Mouse (Mus musculus): ENCODE measurements around the gene Rsph1. TPM values are rescaled to one million over a fixed set of nuclear protein-coding genes. Genes with fewer than 3 reads are reported as not detected.
"Not testable (repeated sequence)": the region's sequence is repeated elsewhere in the genome, so short reads cannot be mapped to it uniquely, and the experiment has no call there.

Rsph1 gene
- total RNA-seq, 4 experiments from 2014 or later, result 12.3 to 18.6 (median 15.4) TPM

GRCm38 (mm10) chr17:31279541-31279940, 2.4 kb upstream of the Rsph1 start:
- DNase-seq (ENCODE audit: low spot score in 2 of 2), result no peak

DNA sequence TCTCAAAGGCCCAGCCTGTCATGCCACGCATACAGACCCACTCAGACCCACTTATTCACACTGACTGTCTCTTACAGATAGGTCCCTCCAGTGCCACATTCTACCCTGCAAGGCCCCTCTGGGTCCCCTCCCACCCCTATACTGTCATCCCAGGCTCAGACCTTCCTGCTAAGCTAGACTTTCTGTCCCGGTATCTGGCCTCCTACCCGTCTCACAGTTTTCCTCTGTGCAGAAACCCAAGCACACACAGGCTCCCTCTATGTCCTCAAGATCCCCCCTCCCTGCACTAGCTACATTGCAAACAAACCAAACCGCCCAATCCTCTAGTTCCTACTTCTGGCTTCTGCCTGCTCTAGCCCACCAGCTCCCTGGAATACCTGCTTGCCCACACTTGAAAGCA, 748 bp upstream of the Rsph1 start:
- no peak for DNase-seq (ENCODE audit: low spot score in 2 of 2)

GRCm38 (mm10) chr17:31276207-31276921, 819 bp downstream of the Rsph1 start:
- no peak for DNase-seq (ENCODE audit: low spot score in 2 of 2)

DNA sequence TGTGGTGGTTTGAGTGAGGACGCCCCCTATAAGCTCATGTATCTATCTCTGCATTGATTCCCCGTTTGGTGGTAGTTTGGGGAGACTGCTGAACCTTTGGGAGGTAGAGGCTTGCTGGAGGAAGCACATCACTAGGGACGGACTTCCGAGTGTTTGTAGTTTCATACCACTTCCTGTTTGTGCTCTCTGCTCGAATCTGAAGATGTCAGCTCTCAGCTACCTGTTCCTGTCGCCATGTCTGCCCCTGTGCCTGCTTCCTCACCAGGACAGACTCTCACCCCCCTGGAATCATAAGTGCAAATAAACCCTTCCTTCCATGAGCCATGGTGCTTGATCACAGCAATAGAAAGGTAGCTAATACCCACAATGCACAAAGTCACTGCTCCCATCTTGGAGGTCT, 2.0 kb downstream of the Rsph1 start:
- no peak for DNase-seq (ENCODE audit: low spot score in 2 of 2)

- no peak for DNase-seq (ENCODE audit: low spot score in 2 of 2)
Measured at GRCm38 (mm10) chr17:31273631-31274030, 3.6 kb downstream of the Rsph1 start.

GRCm38 (mm10) chr17:31272416-31273165, 4.6 kb downstream of the Rsph1 start:
- no peak for DNase-seq (ENCODE audit: low spot score in 2 of 2)

DNA sequence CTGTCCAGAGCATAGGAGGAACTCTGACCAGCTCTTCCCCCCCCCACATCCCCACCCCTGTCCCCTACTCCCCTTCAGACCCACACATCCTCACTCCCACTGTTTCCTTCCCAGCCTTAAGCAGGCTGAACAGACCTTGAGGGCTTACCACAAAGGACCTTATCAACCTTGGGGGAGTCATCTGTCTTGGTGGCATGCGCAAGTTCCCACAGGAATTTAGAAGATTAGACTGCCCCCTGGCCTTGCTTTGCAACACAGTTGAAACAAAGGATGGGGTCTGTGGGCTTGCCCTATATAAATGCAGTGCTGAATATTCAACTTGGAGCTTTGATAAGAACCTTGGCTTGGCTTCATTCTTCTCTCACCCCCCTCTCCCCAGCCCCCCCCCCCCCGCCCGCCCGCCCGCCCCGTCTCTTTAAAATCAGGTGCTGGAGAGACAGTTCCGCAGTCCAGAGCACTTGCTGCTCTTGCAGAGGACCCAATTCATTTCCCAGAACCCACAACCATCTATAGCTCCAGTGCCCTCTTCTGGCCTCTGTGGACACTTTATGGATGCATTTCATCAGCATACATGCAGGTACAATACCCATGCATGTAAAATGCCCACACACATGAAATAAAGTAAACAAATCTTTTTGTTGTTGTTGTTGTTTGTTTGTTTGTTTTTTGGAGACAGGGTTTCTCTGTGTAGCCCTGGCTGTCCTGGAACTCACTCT, 5.9 kb downstream of the Rsph1 start:
- DNase-seq (ENCODE audit: low spot score in 2 of 2), result no peak

- DNase-seq (ENCODE audit: low spot score in 2 of 2), result not testable (repeated sequence)
Measured at GRCm38 (mm10) chr17:31270736-31271135, 6.4 kb downstream of the Rsph1 start.

DNA sequence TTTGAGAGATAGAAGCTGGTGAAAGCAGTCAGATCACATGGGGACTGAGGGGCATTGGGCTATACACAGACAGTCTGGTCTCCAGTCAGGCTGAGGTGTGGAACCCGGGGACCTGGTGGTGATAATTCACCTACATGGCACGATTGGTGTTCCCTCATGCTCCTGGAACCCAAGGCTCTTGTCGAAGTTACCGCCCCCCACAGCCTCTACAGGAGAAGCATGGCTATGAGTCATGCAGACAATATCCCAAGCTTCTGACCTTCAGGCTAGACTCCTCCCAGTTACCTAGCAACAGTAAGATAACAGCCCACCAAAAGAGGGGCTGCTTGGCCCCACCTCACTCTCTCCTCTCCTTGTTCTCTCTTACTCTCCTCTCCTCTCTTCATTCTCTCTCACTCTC, 6.9 kb downstream of the Rsph1 start:
- DNase-seq (ENCODE audit: low spot score in 2 of 2), result no peak

DNA sequence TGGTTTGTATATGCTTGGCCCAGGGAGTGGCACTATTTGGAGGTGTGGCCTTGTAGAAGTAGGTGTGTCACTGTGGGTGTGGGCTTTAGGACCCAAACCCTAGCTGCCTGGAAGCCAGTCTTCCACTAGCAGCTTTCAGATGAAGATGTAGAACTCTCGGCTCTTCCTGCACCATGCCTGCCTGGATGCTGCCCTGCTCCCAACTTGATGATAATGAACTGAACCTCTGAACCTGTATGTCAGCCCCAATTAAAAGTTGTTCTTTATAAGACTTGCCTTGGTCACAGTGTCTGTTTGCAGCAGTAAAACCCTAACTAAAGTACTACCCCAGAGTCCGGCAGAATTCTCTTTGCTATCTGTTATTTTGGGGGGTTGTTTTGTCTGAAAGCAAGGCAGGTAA, 7.4 kb downstream of the Rsph1 start:
- no peak for DNase-seq (ENCODE audit: low spot score in 2 of 2)

GRCm38 (mm10) chr17:31268016-31268415, 9.2 kb downstream of the Rsph1 start:
- no peak for DNase-seq (ENCODE audit: low spot score in 2 of 2)

DNA sequence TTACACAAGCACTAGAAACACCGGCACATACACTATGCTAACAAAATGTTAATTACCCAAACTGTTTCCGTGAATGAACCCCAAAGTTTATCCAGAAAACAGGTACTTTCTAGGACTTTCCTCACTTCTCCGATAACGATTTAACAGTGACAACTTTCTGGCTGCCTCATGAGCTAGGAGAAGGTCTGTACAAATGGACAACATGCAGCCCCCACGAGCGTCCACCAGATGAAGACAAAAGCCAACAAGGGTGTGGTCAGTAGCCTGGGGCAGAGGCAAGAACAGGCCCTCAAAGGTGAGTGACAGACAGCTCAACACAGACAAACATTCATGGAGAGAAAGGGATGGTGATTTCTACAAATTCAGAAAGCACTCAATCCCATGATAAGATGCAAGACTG, 9.6 kb downstream of the Rsph1 start:
- DNase-seq (ENCODE audit: low spot score in 2 of 2), result no peak

- no peak for DNase-seq (ENCODE audit: low spot score in 2 of 2)
Measured at GRCm38 (mm10) chr17:31267138-31267537, 10.0 kb downstream of the Rsph1 start.

DNA sequence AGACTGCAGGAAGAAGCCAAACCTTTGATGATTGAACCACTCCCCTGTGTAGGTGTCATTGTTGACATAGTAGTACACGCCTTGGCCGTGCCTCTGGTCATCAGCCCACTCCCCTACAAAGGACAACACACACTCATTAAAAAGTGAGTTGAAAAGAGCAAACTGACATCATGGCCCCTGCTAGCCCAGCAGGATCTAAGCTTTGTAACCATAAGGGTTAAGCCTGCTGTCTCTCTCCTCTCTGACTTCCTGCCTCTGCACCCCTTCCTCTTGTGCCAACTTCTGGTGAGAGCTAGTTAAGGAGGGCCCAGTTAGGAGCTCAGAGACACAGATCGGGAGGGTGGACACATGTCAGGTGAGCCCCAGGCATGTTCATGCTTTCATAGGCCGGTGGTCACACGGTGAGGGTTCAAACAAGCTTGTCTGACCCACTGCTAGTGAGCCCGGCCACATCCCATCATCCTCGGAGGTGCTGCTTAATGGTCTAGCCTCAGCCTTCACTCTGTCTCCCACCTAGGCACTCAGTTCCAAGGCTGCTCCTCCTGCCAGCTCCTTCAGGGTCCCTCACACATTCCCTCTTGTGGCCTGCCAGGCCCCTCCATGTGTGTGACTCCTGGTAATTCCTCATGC, 10.7 kb downstream of the Rsph1 start:
- no peak for DNase-seq (ENCODE audit: low spot score in 2 of 2)

- no peak for DNase-seq (ENCODE audit: low spot score in 2 of 2)
Measured at GRCm38 (mm10) chr17:31265831-31266230, 11.4 kb downstream of the Rsph1 start.

DNA sequence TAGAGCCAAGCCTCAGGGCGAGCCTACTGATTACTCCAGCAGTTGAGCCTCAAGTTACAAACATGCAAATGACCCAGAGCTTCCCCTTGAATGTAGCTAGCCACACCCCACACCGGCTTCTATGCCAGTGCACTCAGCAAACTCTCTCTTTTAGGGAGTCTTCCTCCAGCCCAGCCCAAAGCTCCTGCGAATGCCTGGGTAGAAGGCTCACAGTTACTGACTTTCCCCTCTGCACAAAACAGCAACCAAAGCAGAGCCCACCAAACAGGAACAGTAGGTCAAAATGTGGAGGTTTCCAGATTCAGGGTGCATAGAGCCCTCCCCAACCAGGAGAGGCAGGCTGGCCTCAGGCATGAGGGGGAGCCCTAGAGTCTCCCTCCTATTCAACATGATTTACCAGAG, 12.0 kb downstream of the Rsph1 start:
- DNase-seq (ENCODE audit: low spot score in 2 of 2), result no peak

DNA sequence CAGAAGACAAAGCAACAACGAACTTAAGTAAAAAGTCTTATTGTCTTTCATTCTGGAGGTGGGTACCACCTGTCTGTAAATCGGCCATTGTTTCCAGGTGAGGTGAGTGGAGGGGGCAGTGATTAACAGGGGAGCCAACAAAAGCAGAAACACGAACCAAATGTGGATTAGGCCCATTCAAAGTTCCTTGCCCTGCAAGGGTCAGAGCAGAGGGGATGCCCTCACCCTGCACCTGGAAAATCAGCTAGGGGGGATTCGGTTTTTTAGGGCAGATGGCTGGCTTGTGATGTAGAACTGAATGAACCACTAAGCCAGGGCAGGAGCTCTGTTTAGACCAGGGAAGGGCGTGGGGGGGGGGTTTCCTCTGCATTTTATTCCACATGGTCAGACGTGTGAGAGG, 12.8 kb downstream of the Rsph1 start:
- no peak for DNase-seq (ENCODE audit: low spot score in 2 of 2)

DNA sequence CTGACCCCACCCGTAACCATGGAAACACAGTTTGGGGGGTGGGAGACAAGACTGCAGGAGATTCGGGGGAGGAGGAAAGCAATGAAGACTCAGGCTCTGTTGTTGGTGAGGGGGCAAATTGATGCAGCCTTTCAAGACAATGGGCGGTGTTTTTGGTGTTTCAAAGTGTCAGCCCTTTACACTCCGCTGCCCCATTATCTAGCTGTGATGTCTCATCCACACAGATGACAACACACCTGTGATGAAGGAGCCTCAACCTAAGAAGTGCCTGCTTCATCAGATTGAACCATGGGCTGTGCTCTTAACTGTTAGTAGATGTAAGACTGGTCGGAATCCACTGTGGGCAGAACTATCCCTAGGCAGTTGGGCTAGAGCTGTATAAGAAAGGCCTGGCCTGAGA, 13.4 kb downstream of the Rsph1 start:
- DNase-seq (ENCODE audit: low spot score in 2 of 2), result no peak

- no peak for DNase-seq (ENCODE audit: low spot score in 2 of 2)
Measured at GRCm38 (mm10) chr17:31262715-31263114, 14.5 kb downstream of the Rsph1 start.

DNA sequence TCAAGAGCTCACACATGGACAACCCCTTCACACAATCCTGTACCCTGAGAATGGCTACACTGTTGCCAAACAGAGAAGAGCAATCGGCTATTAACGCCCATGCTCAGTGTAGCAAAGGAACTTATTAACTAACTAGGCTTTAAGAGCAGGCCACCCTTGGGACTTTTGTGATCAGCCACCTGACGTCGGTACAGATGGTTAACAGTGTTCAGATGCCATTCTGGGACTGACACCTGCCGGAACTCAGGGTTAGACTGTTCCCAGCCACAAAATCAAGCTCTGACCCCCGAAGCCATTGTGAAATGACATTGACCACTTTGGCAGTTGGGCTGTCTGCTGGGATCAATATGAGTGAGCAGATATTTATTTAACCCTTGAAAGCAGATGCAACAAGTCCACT, 15.8 kb downstream of the Rsph1 start:
- no peak for DNase-seq (ENCODE audit: low spot score in 2 of 2)

DNA sequence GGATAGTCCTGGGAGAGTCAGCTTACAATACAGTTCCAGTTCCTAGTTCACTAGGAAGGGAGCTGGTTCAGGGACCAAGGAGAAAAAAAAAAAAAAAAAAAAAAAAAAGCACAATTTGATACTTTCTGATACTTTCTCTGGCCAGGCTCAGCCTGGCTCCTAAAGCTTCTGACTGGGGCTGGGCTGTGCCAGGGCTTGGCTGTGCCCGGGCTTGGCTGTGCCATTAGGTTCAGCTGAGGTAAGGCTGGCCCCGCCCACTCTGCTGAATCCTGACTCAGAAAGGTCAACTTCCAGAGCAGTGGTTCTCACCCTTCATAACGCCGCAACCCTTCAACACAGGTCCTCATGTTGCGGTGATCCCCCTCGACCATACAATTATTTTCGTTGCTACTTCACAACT, 16.8 kb downstream of the Rsph1 start:
- DNase-seq (ENCODE audit: low spot score in 2 of 2), result peak in 1 of 2 experiments; percentile 7

DNA sequence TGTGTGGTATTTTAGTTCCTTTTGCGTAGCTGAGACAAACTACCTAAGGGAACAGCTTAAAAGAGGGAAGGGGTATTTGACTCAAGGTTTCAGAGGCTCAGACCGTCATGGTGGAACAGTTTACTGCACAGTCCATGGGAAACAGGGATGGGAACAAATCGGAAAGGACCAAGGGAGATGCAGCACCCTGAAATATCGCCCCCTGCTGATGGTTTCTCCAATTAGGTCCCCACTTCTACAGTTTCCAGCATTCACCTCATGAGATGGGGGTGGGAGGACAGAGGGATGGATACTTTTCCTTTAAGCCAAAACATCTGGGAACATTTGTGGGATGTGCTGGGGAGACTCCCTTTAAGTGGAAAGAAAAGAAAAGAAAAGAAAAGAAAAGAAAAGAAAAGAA, 17.4 kb downstream of the Rsph1 start:
- DNase-seq (ENCODE audit: low spot score in 2 of 2), result no peak

All from layer of hippocampus, adult 8-10 months (tissue).